Mouse (Mus musculus) bone marrow, adult 2 months (tissue): Measurements from ENCODE around the gene Olah.

Experiments
- CTCF ChIP-seq: fragments of 200-500 bp; IDR thresholded peaks from 2 replicates; pipeline ENCODE4 v1.5.1; 2011; ENCODE audit warnings: low read length, control low read depth; ENCODE audit not compliant: control insufficient read depth, insufficient read depth
- POLR2A ChIP-seq: fragments of 200-500 bp; IDR thresholded peaks from 2 replicates; pipeline ENCODE4 v1.6.1; 2011; ENCODE audit warnings: low read depth, mild to moderate bottlenecking, control low read depth, low read length, borderline replicate concordance; ENCODE audit not compliant: control insufficient read depth

DNA sequence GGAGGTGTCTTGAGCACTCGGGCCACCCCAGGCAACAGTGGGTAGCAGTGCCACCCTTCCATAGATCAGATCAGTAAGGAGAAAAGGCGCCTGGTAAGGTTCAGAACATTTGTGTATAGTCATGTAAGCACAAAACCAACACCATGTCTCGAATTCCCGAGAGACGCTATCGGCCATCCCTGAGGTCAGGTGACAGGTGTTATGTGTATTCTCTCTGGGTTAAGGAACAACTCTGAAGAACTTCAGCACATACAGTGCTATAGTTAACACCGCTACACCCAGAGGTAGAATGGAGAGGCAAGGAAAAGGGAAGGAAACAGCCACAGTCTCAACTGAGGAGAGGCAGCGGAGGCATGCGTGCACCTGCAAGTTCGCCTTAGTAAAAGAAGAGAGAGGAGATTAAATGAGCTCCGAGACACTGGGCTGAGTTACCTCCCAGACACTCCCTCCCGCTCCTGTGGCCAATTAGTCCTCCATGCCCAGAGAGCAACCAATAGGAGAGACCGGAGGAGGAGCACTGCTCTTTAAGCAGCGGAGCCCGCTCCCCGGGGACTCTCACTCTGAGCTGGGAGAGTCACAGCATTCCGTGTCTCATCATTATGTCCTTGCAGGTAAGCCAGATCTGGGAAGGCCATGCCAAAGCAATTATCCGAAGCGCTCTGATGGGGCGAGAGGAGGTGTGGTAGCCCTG lies 61.3 kb downstream of the Olah start, which contains the start of gene Acbd7:
- TF ChIP-seq POLR2A, result no peak
- no peak for TF ChIP-seq CTCF
